Mouse (Mus musculus) heart, embryonic 12.5 days (tissue): ENCODE data around the gene D430041D05Rik. TPM values are rescaled to one million over a fixed set of nuclear protein-coding genes. Genes with fewer than 3 reads are reported as not detected.
A peak's percentile ranks its signal among the peaks of the same experiment; 100 is the strongest.
"Not testable (repeated sequence)": the region's sequence is repeated elsewhere in the genome, so short reads cannot be mapped to it uniquely, and the experiment has no call there.

ENCODE experiments used
- ATAC-seq: fragments of 200-750 bp; cut with Nextera tagmentation; 2 replicates; pipeline ENCODE4 v1.8.0; 2017; ENCODE audit warnings: moderate TSS enrichment, moderate library complexity; ENCODE audit not compliant: insufficient number of reproducible peaks, low FRiP score
- H3K27ac ChIP-seq: fragments of 300-500 bp; sonication (generic); 2 replicates; pipeline ENCODE4 v1.5.1; 2016; ENCODE audit warnings: mild to moderate bottlenecking, moderate library complexity; ENCODE audit not compliant: poor library complexity, severe bottlenecking
- H3K27me3 ChIP-seq: fragments of 300-500 bp; sonication (generic); replicated peaks from 2 replicates; pipeline ENCODE4 v1.6.1; 2016; ENCODE audit warnings: mild to moderate bottlenecking, moderate library complexity
- H3K36me3 ChIP-seq: fragments of 300-500 bp; sonication (generic); 2 replicates; pipeline ENCODE4 v1.6.1; 2016; ENCODE audit warnings: mild to moderate bottlenecking, moderate library complexity
- H3K4me1 ChIP-seq: fragments of 300-500 bp; sonication (generic); replicated peaks from 2 replicates; pipeline ENCODE4 v1.6.1; 2016; ENCODE audit warnings: mild to moderate bottlenecking
- H3K4me2 ChIP-seq: fragments of 300-500 bp; sonication (generic); 2 replicates; pipeline ENCODE4 v1.6.1; 2016; ENCODE audit warnings: mild to moderate bottlenecking, moderate library complexity
- H3K4me3 ChIP-seq: fragments of 300-500 bp; sonication (generic); 2 replicates; pipeline ENCODE4 v1.5.1; 2016; ENCODE audit warnings: mild to moderate bottlenecking
- H3K9ac ChIP-seq: fragments of 300-500 bp; sonication (generic); 2 replicates; pipeline ENCODE4 v1.6.1; 2016; ENCODE audit warnings: mild to moderate bottlenecking, moderate library complexity
- H3K9me3 ChIP-seq: fragments of 300-500 bp; sonication (generic); replicated peaks from 2 replicates; pipeline ENCODE4 v1.6.1; 2016; ENCODE audit warnings: mild to moderate bottlenecking, moderate library complexity
- WGBS: fragments of 180-500 bp; shearing (Covaris S2); methylation state at CpG from one replicate; pipeline ENCODE4 v1.1.7; 2016; 5-methylcytosine and 5-hydroxymethylcytosine counted together
- microRNA counts: library from miRNA; unstranded; fragments of <30 nt; microRNA quantifications from one replicate; lab custom pipeline; 2017
- microRNA-seq: library from miRNA; unstranded; fragments of <30 nt; microRNA quantifications from one replicate; pipeline ENCODE4, GENCODE M21; 2017
- polyA plus RNA-seq: library from polyadenylated mRNA; unstranded; fragments of >200 nt; fragmentation: Nextera tagmentation; extraction: Ambion mirVana; gene quantifications from 2 replicates; pipeline ENCODE4 v1.2.1, GENCODE M21; 2016

D430041D05Rik gene
- polyA plus RNA-seq, 1 experiment from 2014 or later, result 0.04 TPM

DNA sequence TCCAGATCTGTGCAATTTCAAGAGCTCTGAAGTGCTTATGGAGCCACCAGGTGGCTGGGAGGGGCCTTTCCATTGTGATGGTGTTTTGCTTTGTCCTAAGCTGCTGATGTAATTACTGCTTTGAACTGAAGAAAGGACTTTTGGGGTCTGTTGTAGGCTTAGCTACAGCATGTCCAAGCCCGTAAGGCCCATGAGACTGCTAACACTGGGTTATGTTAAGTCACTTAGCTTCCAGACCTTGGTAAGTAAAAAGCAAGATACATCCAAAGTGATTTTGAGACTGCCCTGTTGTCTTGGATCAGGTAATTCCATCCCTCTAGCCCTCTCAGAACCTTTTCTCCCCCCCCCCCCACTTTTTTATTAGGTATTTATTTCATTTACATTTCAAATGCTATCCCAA lies 314.0 kb downstream of the D430041D05Rik start:
- not testable (repeated sequence) for H3K36me3 ChIP-seq, H3K9me3 ChIP-seq, H3K27me3 ChIP-seq
- Histone ChIP-seq H3K9ac (peak overlapping the region; percentile 31; the same call in 1 of the 2 replicates), H3K4me2 (peak overlapping the region; percentile 71), H3K4me1 (peaks cover 30% of the 10 kb centered on the region), H3K4me3 (peak overlapping the region; percentile 60), H3K27ac (peak overlapping the region; percentile 97; the same call in 1 of the 2 replicates)
- 61% methylated on average over 1 of the region's 1 CpGs for WGBS
- peak; percentile 36; the same call in 1 of the 2 replicates for ATAC-seq

DNA sequence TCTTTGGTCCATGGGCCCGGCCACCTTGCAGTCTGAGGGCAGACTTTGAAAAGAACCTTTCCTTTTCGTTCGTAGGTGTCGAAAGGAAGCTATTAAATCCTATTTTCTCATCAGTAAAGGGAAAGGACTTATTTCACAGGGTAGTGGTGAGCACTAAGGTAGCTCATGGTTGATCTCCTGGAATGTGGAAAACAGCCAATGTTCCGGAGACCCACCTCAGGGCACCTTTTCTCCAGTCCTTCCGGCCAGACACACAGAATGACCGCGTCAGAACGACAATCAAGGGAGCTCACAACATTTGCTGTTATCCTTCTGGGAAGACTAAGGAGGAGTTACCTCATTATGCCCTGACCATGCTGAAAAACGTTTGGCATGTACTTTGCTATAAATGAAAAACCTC lies 314.6 kb downstream of the D430041D05Rik start:
- peak overlapping the region; percentile 97 for H3K27ac ChIP-seq
- ATAC-seq, result no peak

GRCm38 (mm10) chr2:104095741-104096213 lies 315.0 kb downstream of the D430041D05Rik start, which contains the start of gene Cd59a:
Cd59a (plus strand) TSS chr2:104095801.
- Histone ChIP-seq H3K36me3 (no peaks in the 10 kb centered on the region), H3K9me3 (no peaks in the 10 kb centered on the region), H3K27me3 (no peaks in the 10 kb centered on the region), H3K9ac (peak within 1 kb of the TSS; percentile 83), H3K27ac (peak within 1 kb of the TSS; percentile 97), H3K4me1 (peaks cover 30% of the 10 kb centered on the region), H3K4me3 (peak within 1 kb of the TSS; percentile 60), H3K4me2 (peak within 1 kb of the TSS; percentile 71)
- peak; percentile 90 for ATAC-seq
- 5% methylated on average over 15 of the region's 15 CpGs for whole genome bisulfite sequencing

More for the DNA sequence above, 314.6 kb downstream of the D430041D05Rik start:
- Histone ChIP-seq H3K9ac (peak overlapping the region; percentile 83), H3K36me3 (no peaks in the 10 kb centered on the region), H3K9me3 (no peaks in the 10 kb centered on the region), H3K4me1 (peaks cover 30% of the 10 kb centered on the region), H3K27me3 (no peaks in the 10 kb centered on the region), H3K4me3 (peak overlapping the region; percentile 60), H3K4me2 (peak overlapping the region; percentile 71)
- WGBS, result 21% methylated on average over 10 of the region's 10 CpGs

- no peaks in the 10 kb centered on the region for H3K27me3 ChIP-seq
- H3K4me3 ChIP-seq, result no peak overlapping the region
- H3K27ac ChIP-seq, result no peak overlapping the region
- no peak overlapping the region for H3K4me2 ChIP-seq
- H3K9me3 ChIP-seq, result no peaks in the 10 kb centered on the region
- H3K4me1 ChIP-seq, result peaks cover 14% of the 10 kb centered on the region
- 77% methylated on average over 2 of the region's 2 CpGs for WGBS
- H3K36me3 ChIP-seq, result no peaks in the 10 kb centered on the region
- no peak overlapping the region for H3K9ac ChIP-seq
- no peak for ATAC-seq
Measured at GRCm38 (mm10) chr2:104093305-104093704, 317.5 kb downstream of the D430041D05Rik start.

MicroRNAs within 50 kb of the gene (microRNA counts, 519-probe panel; counts per million panel counts)
- microRNA mmu-miR-1902 (lab: Ali Mortazavi, UCI), result not detected

Small RNAs within 50 kb of the gene (microRNA-seq; reads per million reads assigned to microRNA genes)
- not detected for gene Mir1902

Other genes with a start within 250 kb of the D430041D05Rik start
- 71.4 and 78.0 TPM in 2 replicates for gene Hipk3, start 83.4 kb upstream of the D430041D05Rik start, polyA plus RNA-seq
- 68.6 and 72.8 TPM in 2 replicates for gene Cstf3, start 179.5 kb upstream of the D430041D05Rik start, polyA plus RNA-seq